Mouse (Mus musculus): ENCODE data around the gene Ssbp4.

The Ssbp4 gene

GRCm38 (mm10) chr8:70584606-70585257, 23.9 kb downstream of the Ssbp4 start:
- DNase-seq, result no peak

- no peak for DNase-seq
Observed at GRCm38 (mm10) chr8:70583476-70584387, 24.9 kb downstream of the Ssbp4 start.

GRCm38 (mm10) chr8:70577207-70577606, 31.5 kb downstream of the Ssbp4 start:
- DNase-seq, result no peak

- DNase-seq, result peak; percentile 77
Observed at GRCm38 (mm10) chr8:70574915-70575314, 33.8 kb downstream of the Ssbp4 start.

GRCm38 (mm10) chr8:70574302-70574701, 34.4 kb downstream of the Ssbp4 start:
- DNase-seq, result no peak

GRCm38 (mm10) chr8:70570990-70571389, 37.7 kb downstream of the Ssbp4 start:
- DNase-seq, result no peak

GRCm38 (mm10) chr8:70570360-70570759, 38.3 kb downstream of the Ssbp4 start:
- no peak for DNase-seq

GRCm38 (mm10) chr8:70565561-70565960, 43.1 kb downstream of the Ssbp4 start:
- DNase-seq, result peak; percentile 62

- no peak for DNase-seq
Observed at GRCm38 (mm10) chr8:70564696-70565235, 43.9 kb downstream of the Ssbp4 start.

- no peak for DNase-seq
Observed at GRCm38 (mm10) chr8:70563763-70564387, 44.8 kb downstream of the Ssbp4 start.

- no peak for DNase-seq
Observed at GRCm38 (mm10) chr8:70562802-70563201, 45.9 kb downstream of the Ssbp4 start.

- no peak for DNase-seq
Observed at GRCm38 (mm10) chr8:70561809-70562535, 46.7 kb downstream of the Ssbp4 start.

- DNase-seq, result no peak
Observed at GRCm38 (mm10) chr8:70561357-70561756, 47.3 kb downstream of the Ssbp4 start.

- no peak for DNase-seq
Observed at GRCm38 (mm10) chr8:70560564-70560963, 48.1 kb downstream of the Ssbp4 start.

- peak; percentile 61 for DNase-seq
Observed at GRCm38 (mm10) chr8:70560096-70560495, 48.6 kb downstream of the Ssbp4 start.

GRCm38 (mm10) chr8:70558983-70559382, 49.7 kb downstream of the Ssbp4 start:
- no peak for DNase-seq

- DNase-seq, result no peak
Observed at GRCm38 (mm10) chr8:70558334-70558733, 50.3 kb downstream of the Ssbp4 start.

GRCm38 (mm10) chr8:70555079-70555747, 53.5 kb downstream of the Ssbp4 start:
- DNase-seq, result no peak

- DNase-seq, result peak; percentile 59
Observed at GRCm38 (mm10) chr8:70553740-70554139, 54.9 kb downstream of the Ssbp4 start.

- no peak for DNase-seq
Observed at GRCm38 (mm10) chr8:70552836-70553235, 55.8 kb downstream of the Ssbp4 start.

GRCm38 (mm10) chr8:70551558-70552161, 57.0 kb downstream of the Ssbp4 start:
- no peak for DNase-seq

Measured in kidney, adult 18-20 months (tissue).